Mouse (Mus musculus) C2C12 (cell line): Measurements from ENCODE around the gene Olfr224.

ENCODE experiments used
- CEBPB ChIP-seq: IDR thresholded peaks from one replicate; pipeline ENCODE4 v1.6.1; 2011; ENCODE audit warnings: low read depth, mild to moderate bottlenecking, control low read depth, moderate library complexity
- CTCF ChIP-seq: IDR thresholded peaks from one replicate; pipeline ENCODE4 v1.5.1; 2011; ENCODE audit not compliant: control insufficient read depth, insufficient read depth, insufficient read length
- FOSL1 ChIP-seq: IDR thresholded peaks from one replicate; pipeline ENCODE4 v1.8.0; 2011; ENCODE audit warnings: mild to moderate bottlenecking, low read length; ENCODE audit not compliant: poor library complexity, insufficient read depth, severe bottlenecking
- MAX ChIP-seq: IDR thresholded peaks from one replicate; pipeline ENCODE4 v1.6.1; 2011; ENCODE audit warnings: mild to moderate bottlenecking, control low read depth
- MYOD1 ChIP-seq: IDR thresholded peaks from one replicate; pipeline ENCODE4 v1.6.1; 2011; ENCODE audit warnings: low read depth; ENCODE audit not compliant: control insufficient read depth, insufficient read length
- USF1 ChIP-seq: IDR thresholded peaks from one replicate; pipeline ENCODE4 v1.6.1; 2011; ENCODE audit warnings: low read depth, mild to moderate bottlenecking, control low read depth, moderate library complexity

GRCm38 (mm10) chr11:58604688-58605087 is 34.3 kb upstream of the Olfr224 start:
- TF ChIP-seq MAX (no peak), CTCF (no peak), CEBPB (no peak), MYOD1 (no peak), USF1 (no peak), FOSL1 (no peak)
